Mouse (Mus musculus): Measurements from ENCODE around the gene Snx27.

Gene Snx27

GRCm38 (mm10) chr3:94473567-94474232, 108.8 kb downstream of the Snx27 start:
- DNase-seq, result no peak

- DNase-seq, result no peak
These were observed 109.4 kb downstream of the Snx27 start for GRCm38 (mm10) chr3:94473115-94473505.

GRCm38 (mm10) chr3:94472447-94473114, 109.9 kb downstream of the Snx27 start:
- DNase-seq, result no peak

GRCm38 (mm10) chr3:94468931-94469330, 113.6 kb downstream of the Snx27 start:
- no peak for DNase-seq

GRCm38 (mm10) chr3:94465632-94466430, 116.7 kb downstream of the Snx27 start:
- DNase-seq, result no peak

GRCm38 (mm10) chr3:94463926-94464578, 118.5 kb downstream of the Snx27 start:
- no peak for DNase-seq

GRCm38 (mm10) chr3:94459834-94460233, 122.7 kb downstream of the Snx27 start:
- no peak for DNase-seq

- no peak for DNase-seq
These were observed 125.5 kb downstream of the Snx27 start for GRCm38 (mm10) chr3:94457055-94457454.

GRCm38 (mm10) chr3:94456529-94457000, 126.0 kb downstream of the Snx27 start:
- peak; percentile 79 for DNase-seq

GRCm38 (mm10) chr3:94449377-94449776, 133.1 kb downstream of the Snx27 start:
- no peak for DNase-seq
